Mouse (Mus musculus): ENCODE data around the gene Taar4. TPM values are rescaled to one million over a fixed set of nuclear protein-coding genes. Genes with fewer than 3 reads are reported as not detected.
A peak's percentile ranks its signal among the peaks of the same experiment; 100 is the strongest.

Taar4 gene
- not detected in 2 replicates for polyA plus RNA-seq (2015; fragmentation: Nextera tagmentation; extraction: Ambion mirVana)

DNA sequence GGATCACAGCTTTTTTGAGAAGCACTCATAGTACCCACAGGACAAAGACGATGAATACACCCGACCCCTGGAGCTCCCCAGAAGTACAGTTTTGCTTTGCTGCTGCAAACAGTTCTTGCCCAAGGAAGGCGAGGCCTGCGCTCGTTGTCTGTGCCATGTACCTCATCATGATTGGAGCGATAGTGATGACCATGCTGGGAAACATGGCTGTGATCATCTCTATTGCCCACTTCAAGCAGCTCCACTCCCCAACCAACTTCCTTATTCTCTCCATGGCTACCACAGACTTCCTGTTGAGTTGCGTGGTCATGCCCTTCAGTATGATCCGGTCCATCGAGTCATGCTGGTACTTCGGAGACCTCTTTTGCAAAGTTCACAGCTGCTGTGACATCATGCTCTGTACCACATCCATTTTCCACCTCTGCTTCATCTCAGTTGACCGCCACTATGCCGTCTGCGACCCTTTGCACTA lies at the start of gene Taar4:
Gene Taar4, plus strand, starts transcription at position 51 of the 472 bp plus-strand sequence.
- Histone ChIP-seq H3K4me2 (replicated peaks; ENCODE audit: low read depth) (no peak within 1 kb of the TSS), H3K27me3 (replicated peaks; ENCODE audit: control insufficient read depth, insufficient read depth, low read length) (no peaks in the 10 kb centered on the region), H3K27ac (ENCODE audit: low read depth, low read length) (no peak within 1 kb of the TSS), H3K36me3 (ENCODE audit: control insufficient read depth, insufficient read depth) (no peaks in the 10 kb centered on the region), H3K9me3 (ENCODE audit: control insufficient read depth) (no peaks in the 10 kb centered on the region), H3K4me1 (replicated peaks; ENCODE audit: control insufficient read depth, insufficient read depth, low read length) (no peaks in the 10 kb centered on the region), H3K9ac (ENCODE audit: low read depth, low read length) (no peak within 1 kb of the TSS), H3K4me3 (ENCODE audit: low read depth, low read length) (no peak within 1 kb of the TSS)
- WGBS, result 92% methylated on average over 13 of the region's 13 CpGs
- no peak for TF ChIP-seq CTCF (IDR thresholded peaks at IDR 0.05; ENCODE audit: low read depth)
- ATAC-seq, result no peak

DNA sequence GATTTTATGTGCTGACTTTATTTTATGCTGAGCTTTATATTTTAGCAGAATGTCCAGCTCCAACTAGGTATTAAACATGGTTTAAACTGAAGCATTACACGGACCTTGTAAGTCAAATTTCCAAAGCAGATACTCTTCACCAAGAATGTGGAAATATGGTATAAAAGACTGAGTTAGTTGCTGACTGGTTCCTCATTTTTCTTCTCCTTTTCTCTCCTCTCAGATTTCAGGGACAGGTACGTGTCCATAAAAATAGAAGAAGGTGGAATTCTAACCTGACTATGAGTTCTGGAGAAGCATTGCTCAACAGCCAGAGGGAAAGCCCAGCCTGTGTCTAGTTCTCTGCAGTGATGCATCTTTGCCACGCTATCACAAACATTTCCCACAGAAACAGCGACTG lies 40.2 kb upstream of the Taar4 start, which contains the start of gene Taar1:
Gene Taar1, plus strand, starts transcription at position 301 of the 400 bp plus-strand sequence.
- no peak within 1 kb of the TSS for H3K9ac ChIP-seq (ENCODE audit: low read depth, low read length)
- no peak within 1 kb of the TSS for H3K27ac ChIP-seq (ENCODE audit: low read depth, low read length)
- no peak within 1 kb of the TSS for H3K4me3 ChIP-seq (ENCODE audit: low read depth, low read length)
- 88% methylated on average over 4 of the region's 4 CpGs for WGBS
- H3K27me3 ChIP-seq (replicated peaks; ENCODE audit: control insufficient read depth, insufficient read depth, low read length), result no peaks in the 10 kb centered on the region
- no peaks in the 10 kb centered on the region for H3K9me3 ChIP-seq (ENCODE audit: control insufficient read depth)
- H3K4me2 ChIP-seq (replicated peaks; ENCODE audit: low read depth), result no peak within 1 kb of the TSS
- no peak for ATAC-seq
- H3K4me1 ChIP-seq (replicated peaks; ENCODE audit: control insufficient read depth, insufficient read depth, low read length), result no peaks in the 10 kb centered on the region
- H3K36me3 ChIP-seq (ENCODE audit: control insufficient read depth, insufficient read depth), result no peaks in the 10 kb centered on the region
- TF ChIP-seq CTCF (IDR thresholded peaks at IDR 0.05; ENCODE audit: low read depth), result no peak

DNA sequence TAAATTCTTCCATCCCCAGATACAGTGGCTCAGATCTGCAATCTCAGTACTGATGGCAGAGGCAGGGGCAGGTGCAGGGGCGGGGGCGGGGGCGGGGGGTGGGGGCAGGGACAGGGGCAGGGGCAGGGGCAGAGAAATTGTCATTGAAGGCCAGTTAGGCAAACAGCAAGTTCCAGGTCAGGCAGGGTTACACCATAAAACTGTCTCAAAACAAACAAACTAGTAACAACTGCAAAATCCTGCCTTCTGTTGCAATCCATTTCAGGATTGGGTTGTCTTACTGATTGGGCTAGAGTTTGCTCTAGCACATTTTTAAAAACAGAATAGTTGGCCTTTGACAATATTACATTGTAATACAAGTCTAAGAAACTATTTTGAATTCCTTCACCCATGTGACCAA lies 37.8 kb upstream of the Taar4 start:
- no peak overlapping the region for H3K4me3 ChIP-seq (ENCODE audit: low read depth, low read length)
- ATAC-seq, result no peak
- no peaks in the 10 kb centered on the region for H3K4me1 ChIP-seq (replicated peaks; ENCODE audit: control insufficient read depth, insufficient read depth, low read length)
- H3K4me2 ChIP-seq (replicated peaks; ENCODE audit: low read depth), result no peak overlapping the region
- 35% methylated on average over 3 of the region's 3 CpGs for WGBS
- no peaks in the 10 kb centered on the region for H3K27me3 ChIP-seq (replicated peaks; ENCODE audit: control insufficient read depth, insufficient read depth, low read length)
- no peaks in the 10 kb centered on the region for H3K9me3 ChIP-seq (ENCODE audit: control insufficient read depth)
- no peak overlapping the region for H3K9ac ChIP-seq (ENCODE audit: low read depth, low read length)
- H3K27ac ChIP-seq (ENCODE audit: low read depth, low read length), result no peak overlapping the region
- TF ChIP-seq CTCF (IDR thresholded peaks at IDR 0.05; ENCODE audit: low read depth), result no peak
- no peaks in the 10 kb centered on the region for H3K36me3 ChIP-seq (ENCODE audit: control insufficient read depth, insufficient read depth)

DNA sequence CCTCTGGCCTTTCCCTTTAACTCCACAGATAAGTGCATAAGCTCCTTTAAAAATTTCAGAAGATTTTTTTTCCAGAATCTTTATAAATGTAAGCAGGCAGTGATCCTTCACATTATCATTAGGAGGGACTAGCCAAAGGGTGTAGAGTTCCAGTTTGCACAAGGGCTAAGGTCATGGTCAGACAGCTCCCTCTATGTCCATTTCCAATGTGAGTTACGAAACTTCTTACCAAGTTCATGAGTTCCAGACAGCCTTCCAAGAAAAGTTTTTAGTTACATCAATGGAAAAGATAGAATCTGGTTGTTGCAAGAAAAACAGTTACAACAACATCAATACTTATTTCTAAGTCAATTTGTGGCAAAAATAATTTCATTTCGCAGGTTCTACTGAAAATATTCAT lies 36.4 kb upstream of the Taar4 start:
- Histone ChIP-seq H3K4me1 (replicated peaks; ENCODE audit: control insufficient read depth, insufficient read depth, low read length) (no peaks in the 10 kb centered on the region), H3K36me3 (ENCODE audit: control insufficient read depth, insufficient read depth) (no peaks in the 10 kb centered on the region), H3K4me3 (ENCODE audit: low read depth, low read length) (no peak overlapping the region), H3K27ac (ENCODE audit: low read depth, low read length) (no peak overlapping the region), H3K4me2 (replicated peaks; ENCODE audit: low read depth) (no peak overlapping the region), H3K9ac (ENCODE audit: low read depth, low read length) (no peak overlapping the region), H3K27me3 (replicated peaks; ENCODE audit: control insufficient read depth, insufficient read depth, low read length) (no peaks in the 10 kb centered on the region), H3K9me3 (ENCODE audit: control insufficient read depth) (no peaks in the 10 kb centered on the region)
- 84% methylated on average over 2 of the region's 2 CpGs for WGBS
- TF ChIP-seq CTCF (IDR thresholded peaks at IDR 0.05; ENCODE audit: low read depth), result no peak
- no peak for ATAC-seq

DNA sequence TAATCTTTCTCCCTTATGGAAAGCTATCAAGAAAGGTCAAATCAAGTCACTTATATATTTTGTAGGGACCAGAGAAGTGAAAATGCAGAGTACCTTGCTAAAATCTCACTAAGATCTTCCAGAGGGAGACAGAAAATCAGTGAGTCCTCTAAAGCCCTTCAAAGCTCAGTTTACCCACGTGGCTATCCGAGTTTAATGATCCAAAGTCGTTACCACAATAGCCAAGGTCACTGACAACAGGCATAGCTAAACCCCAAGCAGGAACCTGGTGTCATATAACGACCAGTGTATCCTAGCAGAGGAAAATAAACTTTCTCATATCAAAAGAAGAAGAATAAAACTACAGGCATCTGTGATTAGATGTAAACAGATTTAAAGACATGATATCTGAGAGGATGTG lies 22.7 kb upstream of the Taar4 start:
- Histone ChIP-seq H3K27me3 (replicated peaks; ENCODE audit: control insufficient read depth, insufficient read depth, low read length) (no peaks in the 10 kb centered on the region), H3K4me2 (replicated peaks; ENCODE audit: low read depth) (no peak overlapping the region), H3K4me1 (replicated peaks; ENCODE audit: control insufficient read depth, insufficient read depth, low read length) (no peaks in the 10 kb centered on the region), H3K9me3 (ENCODE audit: control insufficient read depth) (no peaks in the 10 kb centered on the region), H3K4me3 (ENCODE audit: low read depth, low read length) (no peak overlapping the region), H3K27ac (ENCODE audit: low read depth, low read length) (no peak overlapping the region), H3K9ac (ENCODE audit: low read depth, low read length) (no peak overlapping the region), H3K36me3 (ENCODE audit: control insufficient read depth, insufficient read depth) (no peaks in the 10 kb centered on the region)
- ATAC-seq, result no peak
- TF ChIP-seq CTCF (IDR thresholded peaks at IDR 0.05; ENCODE audit: low read depth), result no peak
- 36% methylated on average over 4 of the region's 4 CpGs for WGBS

DNA sequence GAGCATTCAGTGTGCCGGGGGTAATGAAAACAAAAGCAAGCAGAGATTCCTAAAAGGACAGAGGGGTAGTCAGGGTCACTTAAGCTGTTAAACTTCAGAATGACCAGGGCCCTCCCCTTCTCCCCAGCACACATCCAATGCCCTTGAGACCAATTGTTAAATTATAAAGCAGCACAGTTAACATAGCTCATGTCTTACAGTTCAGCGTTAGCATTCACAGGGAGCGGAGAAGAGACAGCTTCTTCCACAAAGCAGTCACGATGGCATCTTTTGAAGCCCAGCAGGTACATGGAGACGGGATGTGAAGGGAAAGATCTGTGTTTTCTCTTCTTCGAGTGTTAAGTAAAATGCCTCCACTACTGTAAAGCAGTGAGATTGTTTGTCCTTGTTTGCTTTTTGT lies 22.0 kb upstream of the Taar4 start, which contains the start of gene Taar2:
Gene Taar2, plus strand, starts transcription at position 261 of the 400 bp plus-strand sequence.
- ATAC-seq, result no peak
- TF ChIP-seq CTCF (IDR thresholded peaks at IDR 0.05; ENCODE audit: low read depth), result no peak
- H3K27me3 ChIP-seq (replicated peaks; ENCODE audit: control insufficient read depth, insufficient read depth, low read length), result no peaks in the 10 kb centered on the region
- no peak within 1 kb of the TSS for H3K9ac ChIP-seq (ENCODE audit: low read depth, low read length)
- WGBS, result 52% methylated on average over 6 of the region's 6 CpGs
- H3K4me3 ChIP-seq (ENCODE audit: low read depth, low read length), result no peak within 1 kb of the TSS
- H3K9me3 ChIP-seq (ENCODE audit: control insufficient read depth), result no peaks in the 10 kb centered on the region
- H3K36me3 ChIP-seq (ENCODE audit: control insufficient read depth, insufficient read depth), result no peaks in the 10 kb centered on the region
- no peaks in the 10 kb centered on the region for H3K4me1 ChIP-seq (replicated peaks; ENCODE audit: control insufficient read depth, insufficient read depth, low read length)
- H3K4me2 ChIP-seq (replicated peaks; ENCODE audit: low read depth), result no peak within 1 kb of the TSS
- no peak within 1 kb of the TSS for H3K27ac ChIP-seq (ENCODE audit: low read depth, low read length)

DNA sequence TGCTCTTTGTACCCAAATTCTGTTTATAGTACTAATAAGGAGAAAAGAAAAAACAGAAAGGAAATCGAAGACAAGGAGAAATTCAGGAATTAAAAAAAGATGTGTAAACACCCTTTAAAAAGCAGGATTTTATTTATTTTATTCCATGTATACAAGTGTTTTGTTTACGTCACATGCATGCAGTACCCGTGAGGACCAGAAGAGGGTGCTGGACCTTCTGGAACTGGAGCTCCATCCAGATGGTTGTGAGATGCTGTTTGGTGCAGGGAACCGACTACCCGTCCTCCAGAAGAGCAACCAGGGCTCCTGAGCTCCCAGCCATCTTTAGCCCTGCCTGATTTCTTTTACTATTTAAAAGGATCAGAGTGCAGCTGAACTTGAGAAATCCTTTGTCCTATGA lies 17.8 kb upstream of the Taar4 start:
- H3K4me2 ChIP-seq (replicated peaks; ENCODE audit: low read depth), result no peak overlapping the region
- H3K4me3 ChIP-seq (ENCODE audit: low read depth, low read length), result no peak overlapping the region
- 83% methylated on average over 5 of the region's 5 CpGs for WGBS
- peak; percentile 55 for TF ChIP-seq CTCF (IDR thresholded peaks at IDR 0.05; ENCODE audit: low read depth)
- H3K9ac ChIP-seq (ENCODE audit: low read depth, low read length), result no peak overlapping the region
- no peaks in the 10 kb centered on the region for H3K9me3 ChIP-seq (ENCODE audit: control insufficient read depth)
- no peak for ATAC-seq
- no peaks in the 10 kb centered on the region for H3K4me1 ChIP-seq (replicated peaks; ENCODE audit: control insufficient read depth, insufficient read depth, low read length)
- H3K27me3 ChIP-seq (replicated peaks; ENCODE audit: control insufficient read depth, insufficient read depth, low read length), result no peaks in the 10 kb centered on the region
- no peaks in the 10 kb centered on the region for H3K36me3 ChIP-seq (ENCODE audit: control insufficient read depth, insufficient read depth)
- no peak overlapping the region for H3K27ac ChIP-seq (ENCODE audit: low read depth, low read length)
